Mouse (Mus musculus) right cerebral cortex, postnatal 36 days (tissue): Measurements from ENCODE around the gene Zkscan16.

Experiments
- DNase-seq, 2 experiments: peaks; one replicate each; pipeline ENCODE4 v3.0.0; 2022; ENCODE audit warnings: low spot score in 2 of 2, mixed read lengths in 1 of 2

The Zkscan16 gene

DNA sequence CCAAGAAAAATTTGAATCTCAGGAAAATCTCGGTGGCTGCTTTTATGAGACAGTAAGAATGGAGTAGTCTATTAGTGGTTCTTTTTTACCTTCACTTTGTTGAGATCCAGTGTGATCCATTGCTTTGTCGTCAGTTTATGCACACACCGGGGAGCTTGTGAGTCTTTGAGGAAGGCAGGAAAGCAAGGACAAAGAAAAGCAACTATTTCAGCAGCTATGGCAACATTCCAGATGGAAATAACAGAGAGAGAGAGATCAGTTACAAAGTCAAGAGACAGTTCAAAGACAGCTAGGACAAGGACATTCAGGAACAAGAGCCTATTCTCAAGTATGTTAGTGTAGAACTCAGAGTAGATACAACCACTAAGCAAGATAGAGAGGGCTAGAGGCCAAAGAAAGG, 7.6 kb upstream of the Zkscan16 start:
- no peak for DNase-seq

DNA sequence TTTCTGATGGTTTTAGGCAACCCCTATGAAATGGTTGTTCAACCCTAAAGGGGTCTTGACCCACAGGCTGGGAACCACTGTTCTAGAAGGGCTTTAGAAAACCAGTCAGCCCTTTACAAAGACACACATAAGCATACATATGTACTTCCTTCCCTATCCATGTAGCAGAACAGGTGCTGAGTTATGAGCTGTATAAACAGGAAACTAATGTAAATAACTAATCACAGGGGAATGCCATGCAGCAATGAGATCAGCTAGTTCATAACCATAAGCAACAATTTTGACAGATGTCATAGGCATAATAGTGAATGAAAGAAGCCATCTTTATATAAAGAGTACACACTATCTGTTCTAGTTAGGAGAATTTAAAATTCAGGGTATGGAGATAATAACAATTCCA, 1.8 kb upstream of the Zkscan16 start:
- DNase-seq: no peak

DNA sequence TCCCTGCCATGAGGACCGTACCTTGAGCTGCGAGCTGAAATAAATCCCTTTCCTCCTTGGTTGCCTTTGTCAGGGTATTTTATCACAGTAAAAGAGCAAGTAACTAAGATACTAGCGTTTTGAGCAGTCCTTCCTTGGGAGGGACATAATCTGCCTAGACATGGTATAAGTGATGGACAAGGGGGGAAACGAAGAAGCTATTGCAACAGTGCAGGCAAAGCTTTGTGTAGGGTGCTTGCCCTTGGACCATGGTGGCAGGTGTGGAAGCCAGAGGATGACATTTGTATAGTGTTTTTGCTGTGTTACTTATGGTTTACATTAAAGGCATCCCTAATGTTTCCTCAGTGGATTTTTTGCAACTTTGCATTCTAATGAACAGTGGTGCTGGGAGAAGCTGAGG, 486 bp upstream of the Zkscan16 start:
- no peak for DNase-seq

- no peak for DNase-seq
These were observed 752 bp downstream of the Zkscan16 start for GRCm38 (mm10) chr4:58944206-58944553.

DNA sequence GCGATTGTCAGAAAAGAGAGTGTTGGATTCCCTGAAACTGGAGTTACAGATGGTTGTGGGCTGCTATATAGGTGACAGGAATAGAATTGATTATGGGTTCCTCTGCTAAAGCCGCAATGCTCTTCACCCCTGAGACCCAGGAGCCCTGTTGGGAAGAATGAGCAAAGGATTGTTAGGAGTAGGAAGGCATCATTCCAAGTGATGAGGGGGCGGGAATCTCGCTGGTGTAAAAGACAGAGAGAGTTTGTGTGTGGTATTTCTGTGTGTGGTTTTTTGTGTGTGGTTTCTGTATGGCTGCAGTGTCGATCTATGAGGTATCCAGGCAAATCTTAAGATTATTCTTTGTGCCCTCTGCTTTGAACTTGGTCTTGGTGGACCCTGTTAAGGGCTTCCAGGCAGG, 1.3 kb downstream of the Zkscan16 start:
- DNase-seq: peak; percentile 29 to 52

DNA sequence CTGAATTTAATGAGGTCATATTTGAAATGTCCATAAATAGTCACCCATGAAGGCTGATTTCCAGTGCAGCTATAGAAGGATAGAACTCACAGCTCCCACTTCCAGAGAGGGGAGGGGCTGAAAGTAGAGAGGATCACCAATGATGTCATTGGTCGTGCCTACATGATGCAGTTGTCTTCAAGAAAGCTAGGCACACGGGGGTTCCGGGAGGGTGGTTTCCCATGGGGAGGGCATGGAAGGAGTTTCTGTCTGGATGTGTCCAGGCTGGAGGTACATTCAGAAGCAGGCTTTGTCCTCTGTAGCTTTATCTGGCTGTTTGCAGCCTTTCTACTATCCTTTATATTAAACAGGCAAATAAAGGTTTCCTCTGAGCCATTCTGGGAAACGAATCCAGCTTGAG, 5.0 kb downstream of the Zkscan16 start:
- no peak for DNase-seq

DNA sequence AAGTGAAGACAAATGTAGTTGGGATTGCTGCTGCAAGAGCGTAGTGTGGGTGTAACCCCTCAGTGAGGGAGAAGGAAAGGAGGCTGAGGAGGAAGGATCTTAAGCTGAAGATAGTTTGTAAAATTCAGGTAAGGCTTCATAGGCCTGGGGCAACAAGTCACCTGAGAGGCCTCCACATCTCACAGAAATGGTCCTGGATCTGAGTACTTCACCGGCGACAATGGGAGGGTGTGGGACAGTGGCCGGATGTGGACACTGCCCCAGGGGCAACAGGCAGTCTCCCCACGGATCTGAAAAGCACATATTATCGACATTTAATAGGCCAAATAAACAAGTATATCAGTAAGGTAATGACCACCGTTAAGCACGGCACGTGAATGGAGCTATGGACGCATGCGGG, 9.2 kb downstream of the Zkscan16 start:
- no peak for DNase-seq

GRCm38 (mm10) chr4:58961719-58962118, 18.3 kb downstream of the Zkscan16 start:
- DNase-seq: no peak

DNA sequence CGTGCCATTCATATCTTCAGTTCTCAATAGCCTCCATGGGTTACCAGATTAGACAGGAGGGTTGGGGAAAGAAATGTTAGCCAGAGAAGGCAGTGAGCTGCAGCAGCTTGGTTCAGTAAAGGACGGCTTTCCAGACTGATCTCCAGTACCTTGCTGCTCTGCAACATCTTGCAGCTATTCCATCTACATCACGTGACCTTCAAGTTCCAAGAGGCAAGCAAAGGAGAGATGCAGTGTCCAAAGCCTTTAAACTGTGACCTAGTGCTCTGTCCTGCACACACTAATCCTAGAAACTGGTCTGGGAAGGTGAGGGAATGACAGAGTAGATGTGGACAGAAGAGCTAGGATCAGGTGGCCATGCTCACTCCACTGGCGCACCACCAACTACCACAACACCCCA, 19.8 kb downstream of the Zkscan16 start:
- DNase-seq: no peak

- DNase-seq: no peak
These were observed 21.7 kb downstream of the Zkscan16 start for GRCm38 (mm10) chr4:58965136-58965535.

- DNase-seq: no peak
These were observed 27.2 kb downstream of the Zkscan16 start for GRCm38 (mm10) chr4:58970678-58971077.

GRCm38 (mm10) chr4:58975711-58976110, 32.3 kb downstream of the Zkscan16 start:
- no peak for DNase-seq

DNA sequence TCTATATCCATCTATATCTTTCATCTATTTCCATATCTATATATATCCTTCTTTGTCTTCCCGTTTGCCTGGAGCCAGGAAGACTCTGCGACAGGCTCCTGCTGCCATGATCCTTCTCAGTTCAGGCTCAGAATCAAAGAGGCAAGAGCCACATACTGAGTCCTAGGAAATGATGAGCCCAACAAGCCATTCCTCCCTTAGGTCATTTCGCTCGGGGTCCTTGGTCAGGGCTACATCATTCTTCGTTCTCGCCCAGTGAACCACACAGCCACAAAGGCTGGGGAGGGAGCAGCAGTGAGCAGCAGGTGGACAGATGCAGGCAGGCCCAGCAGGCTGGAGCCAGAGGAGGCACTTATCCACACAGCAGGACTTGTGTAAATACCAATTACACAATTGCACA, 38.0 kb downstream of the Zkscan16 start:
- no peak for DNase-seq

DNA sequence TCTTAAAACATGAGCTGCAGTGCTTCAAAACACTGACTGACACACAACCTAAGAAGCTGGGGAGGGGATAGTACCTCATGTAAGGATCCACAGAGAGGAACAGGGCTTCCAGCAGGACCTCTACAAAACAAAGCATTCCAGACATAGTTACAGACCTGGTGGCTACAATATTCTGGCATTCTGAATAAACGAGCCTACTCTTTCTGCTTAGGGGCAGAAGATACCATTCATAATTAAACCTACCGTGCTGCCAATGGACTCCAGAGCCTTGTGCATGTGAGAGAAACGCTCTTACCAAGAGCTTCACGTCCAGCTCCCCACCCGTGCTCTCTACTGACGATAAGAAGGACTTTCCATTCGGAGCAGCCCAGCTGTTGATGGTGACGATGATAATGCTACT, 39.4 kb downstream of the Zkscan16 start:
- DNase-seq: no peak

GRCm38 (mm10) chr4:58985157-58985648, 41.8 kb downstream of the Zkscan16 start:
- peak; percentile 38 to 47 for DNase-seq

GRCm38 (mm10) chr4:58986540-58987190, 43.2 kb downstream of the Zkscan16 start, which contains the start of gene Ptgr1:
Gene Ptgr1 (minus strand): TSS chr4:58987119.
- peak; percentile 70 to 73 for DNase-seq

DNA sequence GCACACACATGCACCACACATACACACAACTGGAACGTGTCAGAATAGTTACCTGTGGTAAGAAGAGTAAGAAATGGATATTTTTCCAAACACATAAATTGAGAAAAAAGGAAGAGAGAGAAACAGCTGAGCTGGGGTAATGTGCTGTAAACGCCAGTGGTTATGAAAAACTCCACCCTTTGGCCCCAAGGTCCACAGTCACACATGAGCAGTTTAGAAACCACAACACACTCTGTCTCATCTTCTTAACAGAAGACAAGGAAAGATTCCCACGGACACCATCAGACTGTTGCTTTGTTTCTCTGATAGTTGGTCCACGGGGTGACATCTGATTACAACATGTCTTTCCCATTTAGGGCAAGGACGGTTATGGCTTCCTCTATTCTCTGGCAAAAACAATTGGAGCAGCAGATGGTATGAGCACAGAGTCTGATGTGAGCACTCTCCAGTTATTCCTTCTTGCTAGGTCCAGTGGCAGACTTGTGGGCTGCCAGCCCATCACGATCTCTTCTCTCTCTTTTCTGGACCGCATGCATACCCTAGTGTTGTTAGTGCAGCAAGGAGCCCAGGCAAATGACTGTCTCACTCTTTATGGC, 46.0 kb downstream of the Zkscan16 start:
- DNase-seq: no peak

DNA sequence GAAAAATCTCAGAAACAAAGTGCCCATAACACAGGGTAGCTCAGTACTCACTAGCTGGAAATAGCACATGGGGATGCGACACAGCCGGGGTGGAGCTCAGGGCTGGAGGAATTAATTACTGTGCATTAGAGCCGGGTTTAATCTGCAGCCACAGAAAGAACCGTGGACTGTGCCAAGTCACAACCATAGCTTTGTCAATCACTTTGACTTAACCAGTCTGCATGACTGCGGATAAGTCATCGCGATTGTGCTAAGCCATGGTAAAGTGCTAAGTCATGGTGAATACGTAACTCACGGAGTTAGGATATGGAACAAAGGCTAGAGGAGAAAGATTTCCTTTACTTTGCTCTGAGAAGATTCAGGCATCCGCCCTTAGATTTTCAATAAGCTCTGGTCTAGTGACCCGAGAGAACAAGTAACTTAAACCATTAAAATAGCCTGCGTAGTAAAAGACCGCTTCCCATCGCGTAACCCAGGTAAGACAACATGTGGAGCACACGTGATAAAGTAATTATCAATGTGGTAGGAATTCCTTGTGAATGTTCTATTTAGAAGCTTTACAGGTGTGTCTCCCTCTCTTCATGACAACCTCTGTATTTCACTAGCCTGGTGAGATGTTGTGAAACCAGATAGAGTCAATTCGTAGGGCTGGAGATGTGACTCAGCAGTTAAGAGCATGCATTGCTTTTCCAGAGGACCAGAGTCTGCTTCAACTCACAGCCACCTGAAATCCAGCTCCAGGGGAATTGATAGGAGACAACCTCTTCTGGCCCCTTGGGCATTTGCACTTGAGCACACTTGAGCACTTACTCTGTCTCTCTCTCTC, 47.4 kb downstream of the Zkscan16 start:
- DNase-seq: no peak

DNA sequence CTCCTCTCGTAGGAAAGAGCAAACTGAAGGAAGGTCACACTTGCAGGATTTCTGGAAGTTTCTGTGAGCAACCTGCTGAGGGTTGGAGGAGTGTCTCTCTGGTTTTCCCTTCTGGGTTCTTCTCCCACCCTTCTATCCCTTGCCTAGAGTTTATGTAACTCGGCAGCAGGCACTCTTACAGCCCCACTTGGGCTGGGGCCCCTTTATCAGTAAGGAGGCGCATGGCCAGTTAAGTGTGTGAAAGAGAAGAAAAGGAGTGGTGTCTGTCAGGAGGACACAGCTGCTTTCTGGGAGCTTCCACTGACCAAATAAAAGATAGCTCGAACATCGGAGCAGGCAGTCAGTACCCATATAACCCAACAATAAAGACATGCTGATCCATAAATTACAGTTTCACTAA, 48.8 kb downstream of the Zkscan16 start:
- no peak for DNase-seq

DNA sequence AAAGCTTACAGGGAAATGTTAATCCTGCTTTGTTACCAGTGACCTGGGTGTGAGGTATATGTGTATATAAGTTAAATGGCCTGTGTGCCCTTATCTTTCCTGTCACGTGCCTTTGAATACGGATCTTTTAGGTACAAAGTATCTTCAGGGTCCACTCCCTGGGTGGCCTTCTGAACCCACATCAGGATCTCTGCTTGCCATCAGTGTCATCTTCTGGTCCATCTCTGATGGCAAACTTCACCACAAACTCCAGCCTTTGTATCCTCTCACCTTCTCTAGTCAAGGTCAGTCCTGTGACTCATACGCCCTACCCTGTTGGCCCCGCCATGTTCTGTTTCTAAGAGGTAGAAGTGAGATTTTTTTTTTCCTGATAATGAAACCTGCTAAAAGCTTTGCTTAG, 51.3 kb downstream of the Zkscan16 start, which contains the start of gene Dnajc25:
Gene Dnajc25 (plus strand): TSS at position 301 of the 400 bp plus-strand sequence.
- DNase-seq: no peak

GRCm38 (mm10) chr4:58995251-58995693, 51.8 kb downstream of the Zkscan16 start:
- no peak for DNase-seq

- DNase-seq: no peak
These were observed 53.7 kb downstream of the Zkscan16 start for GRCm38 (mm10) chr4:58997081-58997480.

GRCm38 (mm10) chr4:58998688-58999087, 55.3 kb downstream of the Zkscan16 start:
- DNase-seq: no peak
